Mouse (Mus musculus) liver, adult 2 months (tissue): ENCODE data around the gene Cd55.

Source experiments
- CTCF ChIP-seq: fragments of 200-500 bp; IDR thresholded peaks from 2 replicates; pipeline ENCODE4 v1.5.1; 2011; ENCODE audit warnings: low read depth, low read length, control low read depth
- POLR2A ChIP-seq: fragments of 200-500 bp; IDR thresholded peaks from 2 replicates; pipeline ENCODE4 v1.6.1; 2011; ENCODE audit warnings: low read length, control low read depth; ENCODE audit not compliant: insufficient read depth; ENCODE audit errors: extremely low read depth

- TF ChIP-seq CTCF (no peak), POLR2A (no peak)
Measured at GRCm38 (mm10) chr1:130467453-130467852, 4.9 kb upstream of the Cd55 start.
